Mouse (Mus musculus) kidney, postnatal 0 days (tissue): ENCODE measurements around the gene Ciao2a. TPM values are rescaled to one million over a fixed set of nuclear protein-coding genes. Genes with fewer than 3 reads are reported as not detected.
A peak's percentile ranks its signal among the peaks of the same experiment; 100 is the strongest.

Source experiments
- ATAC-seq: fragments of 200-750 bp; cut with Nextera tagmentation; replicated peaks from 2 replicates; pipeline ENCODE4 v1.8.0; 2017; ENCODE audit warnings: low read depth, moderate number of reproducible peaks, moderate TSS enrichment, moderate library complexity; ENCODE audit not compliant: low FRiP score
- DNase-seq: peaks from one replicate; pipeline ENCODE4 v3.0.0-alpha.2; 2016; ENCODE audit warnings: low spot score
- H3K27ac ChIP-seq: fragments of 300-500 bp; sonication (generic); 2 replicates; pipeline ENCODE4 v1.5.1; 2014; ENCODE audit warnings: mild to moderate bottlenecking
- H3K27me3 ChIP-seq: fragments of 300-500 bp; sonication (generic); 2 replicates; pipeline ENCODE4 v1.6.1; 2014; ENCODE audit warnings: low read length, mixed read lengths; ENCODE audit not compliant: insufficient read depth
- H3K36me3 ChIP-seq: fragments of 300-500 bp; sonication (generic); 2 replicates; pipeline ENCODE4 v1.6.1; 2014; ENCODE audit warnings: low read length, mixed read lengths; ENCODE audit not compliant: insufficient read depth
- H3K4me1 ChIP-seq: fragments of 300-500 bp; sonication (generic); replicated peaks from 2 replicates; pipeline ENCODE4 v1.6.1; 2014; ENCODE audit warnings: antibody characterized with exemption, low read length, mixed read lengths; ENCODE audit not compliant: insufficient read depth
- H3K4me2 ChIP-seq: fragments of 300-500 bp; sonication (generic); 2 replicates; pipeline ENCODE4 v1.6.1; 2014; ENCODE audit warnings: mild to moderate bottlenecking, low read length, moderate library complexity, mixed read lengths
- H3K4me3 ChIP-seq: fragments of 300-500 bp; sonication (generic); replicated peaks from 2 replicates; pipeline ENCODE4 v1.5.1; 2014; ENCODE audit warnings: low read depth, low read length
- H3K9ac ChIP-seq: fragments of 300-500 bp; sonication (generic); 2 replicates; pipeline ENCODE4 v1.6.1; 2014; ENCODE audit warnings: low read depth, low read length
- H3K9me3 ChIP-seq: fragments of 300-500 bp; sonication (generic); replicated peaks from 2 replicates; pipeline ENCODE4 v1.6.1; 2016; ENCODE audit warnings: low read length, inconsistent platforms, mixed read lengths
- CTCF ChIP-seq: IDR thresholded peaks from 2 replicates; pipeline ENCODE4 v1.5.1; 2016; ENCODE audit warnings: antibody characterized with exemption, low read depth, mild to moderate bottlenecking, moderate library complexity
- WGBS: fragments of 180-500 bp; shearing (Covaris S2); extraction: QIAGEN DNeasy Blood & Tissue Kit; methylation state at CpG from one replicate; pipeline ENCODE4 v1.1.7; 2014; 5-methylcytosine and 5-hydroxymethylcytosine counted together
- polyA plus RNA-seq: library from polyadenylated mRNA; unstranded; fragments of >200 nt; fragmentation: Nextera tagmentation; extraction: Ambion mirVana; gene quantifications from 2 replicates; pipeline ENCODE4 v1.2.1, GENCODE M21; 2015

Gene Ciao2a
- polyA plus RNA-seq = 173 and 186 TPM in 2 replicates

GRCm38 (mm10) chr9:66126456-66127192 lies at the start of gene Ciao2a, which contains the start of gene Snx1:
TSS of gene Ciao2a (plus strand) at chr9:66126611.
TSS of gene Snx1 (minus strand) at chr9:66126587.
- TF ChIP-seq CTCF = 0 out of 2 replicates have a peak, but pooled peaks have one; percentile 15
- H3K36me3 ChIP-seq = no peaks in the 10 kb centered on the region
- no peaks in the 10 kb centered on the region for H3K9me3 ChIP-seq
- peak within 1 kb of the TSS; percentile 67 for H3K9ac ChIP-seq
- H3K4me1 ChIP-seq = peaks cover 17% of the 10 kb centered on the region
- WGBS = 1% methylated on average over 34 of the region's 34 CpGs
- peak; percentile 98 for DNase-seq
- ATAC-seq = peak; percentile 40
- peak within 1 kb of the TSS; percentile 57 for H3K4me3 ChIP-seq
- H3K27me3 ChIP-seq = no peaks in the 10 kb centered on the region
- H3K27ac ChIP-seq = peak within 1 kb of the TSS; percentile 75
- H3K4me2 ChIP-seq = peak within 1 kb of the TSS; percentile 82

GRCm38 (mm10) chr9:66078072-66078471 lies 48.3 kb upstream of the Ciao2a start:
- Histone ChIP-seq H3K27me3 (no peaks in the 10 kb centered on the region), H3K36me3 (no peaks in the 10 kb centered on the region), H3K4me1 (no peaks in the 10 kb centered on the region), H3K4me2 (0 out of 2 replicates have a peak overlapping the region, but pooled peaks have one; percentile 11), H3K9me3 (no peaks in the 10 kb centered on the region), H3K9ac (no peak overlapping the region), H3K4me3 (no peak overlapping the region), H3K27ac (no peak overlapping the region)
- ATAC-seq (no peak), DNase-seq (no peak)
- 62% methylated on average over 3 of the region's 3 CpGs for WGBS
- TF ChIP-seq CTCF = no peak

DNA sequence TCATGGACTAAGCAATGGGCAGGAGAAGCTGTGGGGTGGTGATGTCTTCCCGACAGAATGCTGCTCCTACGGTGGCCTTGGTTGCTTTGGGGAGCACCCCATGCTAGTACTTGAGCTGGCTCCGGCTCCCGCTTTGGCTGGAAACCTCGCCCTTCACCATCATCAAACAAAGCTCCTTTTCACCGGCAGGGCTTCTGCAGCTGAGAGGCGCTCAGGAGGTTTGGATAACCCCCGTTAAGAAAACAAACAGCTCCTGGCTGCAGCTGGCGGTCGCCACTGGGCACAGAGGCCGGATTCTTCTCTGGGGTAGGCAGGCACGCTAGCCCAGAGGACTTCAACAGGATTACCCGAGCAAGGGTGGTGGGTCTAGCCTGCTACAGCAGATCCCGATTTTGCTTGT lies 47.9 kb upstream of the Ciao2a start:
- DNase-seq (peak; percentile 31), ATAC-seq (no peak)
- TF ChIP-seq CTCF = no peak
- WGBS = 9% methylated on average over 14 of the region's 14 CpGs
- Histone ChIP-seq H3K9ac (no peak overlapping the region), H3K27me3 (no peaks in the 10 kb centered on the region), H3K27ac (no peak overlapping the region), H3K4me2 (peak overlapping the region; percentile 11; the same call in 1 of the 2 replicates), H3K4me3 (no peak overlapping the region), H3K9me3 (no peaks in the 10 kb centered on the region), H3K36me3 (no peaks in the 10 kb centered on the region), H3K4me1 (no peaks in the 10 kb centered on the region)

DNA sequence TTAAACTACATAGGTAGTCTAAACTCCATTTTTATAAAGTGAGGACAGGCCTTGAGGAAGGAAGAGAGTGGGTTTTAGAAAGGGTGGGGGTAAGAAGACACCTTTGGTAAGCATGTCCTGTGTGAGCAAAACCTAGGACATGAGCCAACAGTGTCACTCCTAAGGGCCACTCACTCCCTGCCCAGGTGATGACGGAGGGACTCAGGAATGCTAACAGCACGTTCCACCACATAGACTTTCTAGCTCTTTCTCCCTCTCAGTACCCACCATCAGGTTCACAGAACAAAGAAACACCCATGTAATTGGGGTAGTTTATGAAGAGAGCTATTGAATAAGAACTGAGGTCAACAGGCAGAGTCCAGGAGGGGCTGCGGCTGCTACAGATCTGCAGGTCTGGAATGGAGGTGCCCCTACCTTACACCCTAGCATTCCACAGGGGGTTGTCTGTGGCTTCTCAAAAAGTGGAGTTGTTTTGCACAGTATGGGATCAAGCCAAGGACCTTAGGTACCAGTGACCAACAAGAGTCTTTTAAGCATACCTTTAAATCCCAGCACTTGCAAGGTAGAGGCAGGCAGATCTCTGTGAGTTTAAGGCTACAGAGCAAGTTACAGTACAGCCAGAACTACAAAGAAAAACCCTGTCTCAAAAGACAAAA lies 45.5 kb upstream of the Ciao2a start:
- no peak for DNase-seq
- H3K9ac ChIP-seq = no peak overlapping the region
- no peak overlapping the region for H3K4me3 ChIP-seq
- no peak for TF ChIP-seq CTCF
- ATAC-seq = no peak
- H3K4me2 ChIP-seq = no peak overlapping the region
- WGBS = 72% methylated on average over 3 of the region's 3 CpGs
- H3K9me3 ChIP-seq = no peaks in the 10 kb centered on the region
- no peak overlapping the region for H3K27ac ChIP-seq
- H3K36me3 ChIP-seq = no peaks in the 10 kb centered on the region
- no peaks in the 10 kb centered on the region for H3K4me1 ChIP-seq
- no peaks in the 10 kb centered on the region for H3K27me3 ChIP-seq

DNA sequence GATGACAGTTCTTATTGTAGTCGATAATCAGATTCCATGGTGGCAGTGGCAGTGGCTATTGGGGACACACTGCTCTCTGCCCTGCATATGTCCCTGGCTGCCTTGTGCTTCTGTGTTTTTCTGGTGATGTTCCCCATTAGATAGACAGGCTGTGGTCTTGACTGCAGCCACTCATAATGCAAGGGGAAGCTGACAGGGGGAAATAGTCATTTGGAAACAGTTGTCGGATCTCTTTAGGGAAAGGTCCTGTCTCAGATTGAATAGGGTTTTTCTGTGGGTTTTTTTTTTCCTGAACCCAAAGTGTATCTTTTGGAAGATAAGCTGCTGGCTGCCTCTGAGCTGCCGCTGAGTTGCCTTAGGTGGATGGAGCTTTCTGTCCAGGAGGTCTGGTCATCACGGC lies 44.4 kb upstream of the Ciao2a start:
- H3K9ac ChIP-seq = no peak overlapping the region
- peaks cover 5% of the 10 kb centered on the region; the same call in 1 of the 2 replicates for H3K36me3 ChIP-seq
- H3K27ac ChIP-seq = no peak overlapping the region
- H3K4me1 ChIP-seq = no peaks in the 10 kb centered on the region
- H3K27me3 ChIP-seq = no peaks in the 10 kb centered on the region
- no peak overlapping the region for H3K4me3 ChIP-seq
- TF ChIP-seq CTCF = no peak
- no peak for DNase-seq
- H3K4me2 ChIP-seq = no peak overlapping the region
- H3K9me3 ChIP-seq = no peaks in the 10 kb centered on the region
- no peak for ATAC-seq
- 86% methylated on average over 4 of the region's 4 CpGs for WGBS

- Histone ChIP-seq H3K4me2 (no peak overlapping the region), H3K9ac (no peak overlapping the region), H3K27me3 (no peaks in the 10 kb centered on the region), H3K4me1 (no peaks in the 10 kb centered on the region), H3K9me3 (no peaks in the 10 kb centered on the region), H3K27ac (no peak overlapping the region), H3K36me3 (peaks cover 17% of the 10 kb centered on the region; the same call in 1 of the 2 replicates), H3K4me3 (no peak overlapping the region)
- DNase-seq = no peak
- TF ChIP-seq CTCF = no peak
- WGBS = 90% methylated on average over 3 of the region's 3 CpGs
- no peak for ATAC-seq
These were observed 42.2 kb upstream of the Ciao2a start for GRCm38 (mm10) chr9:66084171-66084570.
